Mouse (Mus musculus) MEL (cell line): ENCODE results near the gene Ext2. TPM values are rescaled to one million over a fixed set of nuclear protein-coding genes. Genes with fewer than 3 reads are reported as not detected.
A peak's percentile ranks its signal among the peaks of the same experiment; 100 is the strongest.

Source experiments
- DNase-seq: peaks from one replicate; pipeline ENCODE4 v3.0.0; 2011; ENCODE audit warnings: low read depth, low spot score
- H3K27ac ChIP-seq: 2 replicates; pipeline ENCODE4 v1.5.1; 2012; ENCODE audit warnings: low read depth, mild to moderate bottlenecking, control low read depth, low read length, moderate library complexity; ENCODE audit not compliant: control insufficient read depth
- H3K27me3 ChIP-seq, 2 experiments: fragments of 150-350 bp in 1 of 2; sonication (generic) in 1 of 2; 2 replicates each; pipeline ENCODE4 v1.6.1; 2012; ENCODE audit warnings: low read length in 2 of 2, mild to moderate bottlenecking in 2 of 2, improper control_type of control experiment in 1 of 2, moderate library complexity in 1 of 2; ENCODE audit not compliant: insufficient read depth in 2 of 2, control insufficient read depth in 1 of 2
- H3K36me3 ChIP-seq, 2 experiments: 2 replicates each; pipeline ENCODE4 v1.6.1; 2012 to 2014; ENCODE audit warnings: low read length in 2 of 2, improper control_type of control experiment in 1 of 2, inconsistent platforms in 1 of 2, mild to moderate bottlenecking in 1 of 2; ENCODE audit not compliant: insufficient read depth in 2 of 2, control insufficient read depth in 1 of 2
- H3K4me1 ChIP-seq, 2 experiments: fragments of 150-350 bp in 1 of 2; sonication (generic) in 1 of 2; 2 replicates each; pipeline ENCODE4 v1.6.1; 2012; ENCODE audit warnings: low read length in 2 of 2, improper control_type of control experiment in 1 of 2, mild to moderate bottlenecking in 1 of 2; ENCODE audit not compliant: insufficient read depth in 2 of 2, control insufficient read depth in 1 of 2
- H3K4me3 ChIP-seq, 2 experiments: fragments of 150-350 bp in 1 of 2; sonication (generic) in 1 of 2; 2 replicates each; pipeline ENCODE4 v1.5.1; 2012; ENCODE audit warnings: low read depth in 2 of 2, low read length in 2 of 2, mild to moderate bottlenecking in 2 of 2, moderate library complexity in 2 of 2, control low read depth in 1 of 2, improper control_type of control experiment in 1 of 2; ENCODE audit not compliant: control insufficient read depth in 1 of 2, insufficient read depth in 1 of 2
- H3K79me2 ChIP-seq: 2 replicates; pipeline ENCODE4 v1.6.1; 2012; ENCODE audit warnings: mild to moderate bottlenecking, low read length, moderate library complexity; ENCODE audit not compliant: control insufficient read depth, poor library complexity, insufficient read depth
- H3K9ac ChIP-seq: 2 replicates; pipeline ENCODE4 v1.6.1; 2012; ENCODE audit warnings: low read depth, mild to moderate bottlenecking, control low read depth, low read length, moderate library complexity; ENCODE audit not compliant: control insufficient read depth, poor library complexity, severe bottlenecking
- H3K9me3 ChIP-seq: fragments of 150-350 bp; sonication (generic); replicated peaks from 2 replicates; pipeline ENCODE4 v1.6.1; 2012; ENCODE audit warnings: mild to moderate bottlenecking, low read length, improper control_type of control experiment, moderate library complexity; ENCODE audit not compliant: insufficient read depth
- BHLHE40 ChIP-seq: IDR thresholded peaks from 2 replicates; pipeline ENCODE4 v1.6.1; 2012; ENCODE audit warnings: low read depth, mild to moderate bottlenecking, inconsistent platforms, low read length, improper control_type of control experiment, borderline replicate concordance
- CHD1 ChIP-seq: IDR thresholded peaks from 2 replicates; pipeline ENCODE4 v1.6.1; 2012; ENCODE audit warnings: low read depth, mild to moderate bottlenecking, inconsistent platforms, low read length, improper control_type of control experiment
- CTCF ChIP-seq, 3 experiments: IDR thresholded peaks in 2 of 3; conservative IDR thresholded peaks in 1 of 3; 2 replicates each; pipeline ENCODE4 v1.5.1; 2011 to 2012; ENCODE audit warnings: low read length in 3 of 3, low read depth in 2 of 3, mild to moderate bottlenecking in 2 of 3, improper control_type of control experiment in 1 of 3, inconsistent platforms in 1 of 3, mixed read lengths in 1 of 3, moderate library complexity in 1 of 3; ENCODE audit not compliant: control insufficient read depth in 1 of 3, insufficient read depth in 1 of 3, poor library complexity in 1 of 3, severe bottlenecking in 1 of 3
- E2F4 ChIP-seq: IDR thresholded peaks from 2 replicates; pipeline ENCODE4 v1.6.1; 2011; ENCODE audit warnings: low read depth, low read length, improper control_type of control experiment, borderline replicate concordance
- ELF1 ChIP-seq: IDR thresholded peaks from 2 replicates; pipeline ENCODE4 v1.6.1; 2014; ENCODE audit warnings: low read depth, mild to moderate bottlenecking, inconsistent platforms, low read length, improper control_type of control experiment, moderate library complexity
- EP300 ChIP-seq, 2 experiments: IDR thresholded peaks; 2 replicates each; pipeline ENCODE4 v1.6.1; 2011; ENCODE audit warnings: improper control_type of control experiment in 2 of 2, low read length in 2 of 2, low read depth in 1 of 2, mild to moderate bottlenecking in 1 of 2
- GABPA ChIP-seq: IDR thresholded peaks from 2 replicates; pipeline ENCODE4 v1.6.1; 2012; ENCODE audit warnings: low read depth, mild to moderate bottlenecking, inconsistent platforms, low read length, improper control_type of control experiment, moderate library complexity
- GATA1 ChIP-seq: IDR thresholded peaks from 2 replicates; pipeline ENCODE4 v1.6.1; 2011; ENCODE audit warnings: low read depth, low read length, improper control_type of control experiment
- HCFC1 ChIP-seq: IDR thresholded peaks from 2 replicates; pipeline ENCODE4 v1.6.1; 2012; ENCODE audit warnings: low read depth, mild to moderate bottlenecking, inconsistent platforms, low read length, improper control_type of control experiment, moderate library complexity
- KAT2A ChIP-seq: conservative IDR thresholded peaks from 2 replicates; pipeline ENCODE4 v1.6.1; 2012; ENCODE audit warnings: low read depth, low read length, improper control_type of control experiment, inconsistent platforms
- MAX ChIP-seq: IDR thresholded peaks from 2 replicates; pipeline ENCODE4 v1.6.1; 2011; ENCODE audit warnings: low read length, improper control_type of control experiment
- MXI1 ChIP-seq: IDR thresholded peaks from 2 replicates; pipeline ENCODE4 v1.6.1; 2011; ENCODE audit warnings: mild to moderate bottlenecking, low read depth, low read length, improper control_type of control experiment
- MYC ChIP-seq: IDR thresholded peaks from 2 replicates; pipeline ENCODE4 v1.6.1; 2011; ENCODE audit warnings: low read depth, mild to moderate bottlenecking, low read length, improper control_type of control experiment, moderate library complexity
- NELFE ChIP-seq: IDR thresholded peaks from 2 replicates; pipeline ENCODE4 v1.6.1; 2011; ENCODE audit warnings: low read depth, low read length, improper control_type of control experiment
- POLR2AphosphoS2 ChIP-seq: IDR thresholded peaks from 2 replicates; pipeline ENCODE4 v1.6.1; 2011; ENCODE audit warnings: low read length, improper control_type of control experiment
- POLR2AphosphoS5 ChIP-seq: IDR thresholded peaks from 2 replicates; pipeline ENCODE4 v1.6.1; 2012; ENCODE audit warnings: low read depth, borderline replicate concordance, mild to moderate bottlenecking, inconsistent platforms, low read length, moderate library complexity, mixed read lengths
- RCOR1 ChIP-seq: IDR thresholded peaks from 2 replicates; pipeline ENCODE4 v1.6.1; 2012; ENCODE audit warnings: low read depth, mild to moderate bottlenecking, inconsistent platforms, low read length, improper control_type of control experiment
- SMC3 ChIP-seq: IDR thresholded peaks from 2 replicates; pipeline ENCODE4 v1.6.1; 2011; ENCODE audit warnings: low read depth, low read length, improper control_type of control experiment
- TAL1 ChIP-seq: IDR thresholded peaks from 2 replicates; pipeline ENCODE4 v1.6.1; 2012; ENCODE audit warnings: mild to moderate bottlenecking, inconsistent platforms, low read length, moderate library complexity, mixed read lengths
- TBP ChIP-seq: IDR thresholded peaks from 2 replicates; pipeline ENCODE4 v1.8.0; 2011; ENCODE audit warnings: low read depth, low read length, improper control_type of control experiment
- TCF12 ChIP-seq: IDR thresholded peaks from 2 replicates; pipeline ENCODE4 v1.6.1; 2014; ENCODE audit warnings: low read depth, mild to moderate bottlenecking, inconsistent platforms, low read length, improper control_type of control experiment, moderate library complexity
- UBTF ChIP-seq: IDR thresholded peaks from 2 replicates; pipeline ENCODE4 v1.6.1; 2012; ENCODE audit warnings: low read depth, mild to moderate bottlenecking, inconsistent platforms, low read length, improper control_type of control experiment, moderate library complexity, borderline replicate concordance; ENCODE audit not compliant: insufficient read depth
- ZC3H11A ChIP-seq: IDR thresholded peaks from 2 replicates; pipeline ENCODE4 v1.6.1; 2012; ENCODE audit warnings: low read depth, mild to moderate bottlenecking, inconsistent platforms, low read length, improper control_type of control experiment
- ZKSCAN1 ChIP-seq: IDR thresholded peaks from 2 replicates; pipeline ENCODE4 v1.6.1; 2012; ENCODE audit warnings: low read depth, mild to moderate bottlenecking, inconsistent platforms, low read length, improper control_type of control experiment, moderate library complexity
- polyA plus RNA-seq, 2 experiments: library from polyadenylated mRNA; stranded (reverse) in 1 of 2; unstranded in 1 of 2; fragments of >175 nt in 1 of 2; fragments of >200 nt in 1 of 2; gene quantifications; 2 replicates each; pipeline versions ENCODE4 v1.2.1 to v1.2.4; 2012; ENCODE audit warnings: low replicate concordance in 2 of 2, low read depth in 1 of 2; ENCODE audit not compliant: insufficient read length in 2 of 2, insufficient read depth in 1 of 2, missing spikeins in 1 of 2
- total RNA-seq: library from RNA; depleted of rRNA; stranded (reverse); fragments of 300-350 nt; gene quantifications from 2 replicates; pipeline ENCODE4 v1.2.3, GENCODE M21; 2012

The Ext2 gene
- total and polyA plus RNA-seq, 3 experiments = 33.7 to 66.8 TPM; not detected in 1

DNA sequence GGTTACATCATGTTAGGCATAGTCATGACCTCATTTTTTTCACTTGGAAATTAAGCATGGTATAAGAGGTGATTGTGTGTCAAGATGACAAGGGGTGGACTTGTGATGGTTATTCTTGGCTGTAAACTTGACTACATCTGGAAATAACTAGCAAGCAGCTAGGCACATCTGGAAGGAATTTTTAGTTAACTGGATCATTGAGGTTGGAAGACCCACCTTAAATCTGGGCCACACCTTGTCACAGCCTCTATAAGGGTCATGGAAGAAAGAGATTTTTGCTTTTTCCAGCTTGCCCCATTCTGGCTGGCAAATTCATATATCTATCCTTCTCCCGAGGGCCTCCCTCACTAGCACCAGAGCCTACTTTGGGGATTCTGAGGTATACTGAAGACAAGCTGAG lies 28.9 kb upstream of the Ext2 start:
- no peak overlapping the region for H3K27ac ChIP-seq
- H3K4me1 ChIP-seq = peaks cover 0 to 4% of the 10 kb centered on the region in 2 experiments; a peak in 1 of 4 replicates
- no peaks in the 10 kb centered on the region for H3K9me3 ChIP-seq
- no peaks in the 10 kb centered on the region for H3K36me3 ChIP-seq
- DNase-seq = no peak
- H3K79me2 ChIP-seq = no peaks in the 10 kb centered on the region
- TF ChIP-seq SMC3 = no peak
- H3K9ac ChIP-seq = no peak overlapping the region
- H3K27me3 ChIP-seq = no peaks in the 10 kb centered on the region; a peak in 2 of 4 replicates
- no peak overlapping the region for H3K4me3 ChIP-seq

DNA sequence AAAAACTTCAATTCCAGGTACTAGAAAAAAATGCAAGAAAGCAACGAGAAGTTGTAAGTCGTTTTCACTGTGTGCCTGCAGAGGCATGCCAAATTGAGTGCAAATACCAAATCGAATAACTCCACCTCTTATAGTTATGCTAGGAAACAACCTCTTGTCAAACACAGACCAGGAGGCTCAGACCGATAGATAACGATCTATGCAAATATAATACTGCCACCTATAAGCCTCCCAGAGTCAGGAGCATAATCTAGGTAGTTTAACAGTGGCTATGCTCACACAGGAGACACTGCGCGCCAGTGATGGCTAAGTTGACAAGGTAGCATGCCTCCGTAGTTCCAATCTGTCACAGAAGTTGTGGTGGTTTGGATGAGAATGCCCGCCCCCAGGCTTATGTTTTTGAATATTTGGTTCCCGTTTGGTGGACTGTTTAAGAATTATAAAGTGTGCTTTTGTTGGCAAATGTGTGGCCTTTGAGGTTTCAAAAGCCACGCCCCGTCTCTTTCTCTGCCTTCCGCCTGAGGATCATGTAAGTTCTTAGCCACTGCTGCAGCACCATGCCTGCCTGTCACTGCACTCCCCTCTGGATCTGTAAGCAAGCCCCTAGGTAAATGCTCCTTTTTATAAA lies 28.1 kb upstream of the Ext2 start:
- Histone ChIP-seq H3K36me3 (no peaks in the 10 kb centered on the region), H3K9me3 (no peaks in the 10 kb centered on the region), H3K79me2 (no peaks in the 10 kb centered on the region), H3K4me3 (peak overlapping the region; percentile 62 to 77), H3K4me1 (peaks cover 0 to 4% of the 10 kb centered on the region in 2 experiments; a peak in 1 of 4 replicates), H3K27me3 (no peaks in the 10 kb centered on the region; a peak in 2 of 4 replicates), H3K9ac (no peak overlapping the region), H3K27ac (no peak overlapping the region)
- peak; percentile 81 for DNase-seq
- TF ChIP-seq GATA1 (peak; percentile 62), TBP (no peak)

GRCm38 (mm10) chr2:93849505-93850089 lies 27.2 kb upstream of the Ext2 start, which contains the start of gene Accs:
TSS of gene Accs (minus strand) at chr2:93849943.
- peaks cover 0 to 4% of the 10 kb centered on the region in 2 experiments; a peak in 1 of 4 replicates for H3K4me1 ChIP-seq
- peak; percentile 90 for DNase-seq
- peak within 1 kb of the TSS; percentile 62 to 77 for H3K4me3 ChIP-seq
- peak within 1 kb of the TSS; percentile 11; the same call in 1 of the 2 replicates for H3K27ac ChIP-seq
- H3K79me2 ChIP-seq = no peaks in the 10 kb centered on the region
- H3K9me3 ChIP-seq = no peaks in the 10 kb centered on the region
- H3K27me3 ChIP-seq = no peaks in the 10 kb centered on the region; a peak in 2 of 4 replicates
- H3K36me3 ChIP-seq = no peaks in the 10 kb centered on the region
- H3K9ac ChIP-seq = peak within 1 kb of the TSS; percentile 67
- no peak for TF ChIP-seq TCF12
- no peak for TF ChIP-seq MXI1
- TF ChIP-seq CHD1 = no peak
- TF ChIP-seq GATA1 = no peak
- no peak for TF ChIP-seq SMC3
- TF ChIP-seq EP300 (IDR thresholded peaks at IDR 0.05; ENCODE audit: low read depth in 1 of 2, low read length in 2 of 2) = no peak; a peak in 1 of 4 replicates
- TF ChIP-seq TBP = no peak
- no peak for TF ChIP-seq TAL1
- no peak for TF ChIP-seq MYC
- no peak for TF ChIP-seq E2F4
- TF ChIP-seq ELF1 = peak; percentile 78
- TF ChIP-seq UBTF = no peak
- TF ChIP-seq BHLHE40 = no peak
- TF ChIP-seq POLR2AphosphoS5 = no peak
- TF ChIP-seq ZKSCAN1 = no peak
- TF ChIP-seq NELFE = peak; percentile 30; the same call in 1 of the 2 replicates
- no peak for TF ChIP-seq GABPA
- TF ChIP-seq MAX = 0 out of 2 replicates have a peak, but pooled peaks have one; percentile 16
- TF ChIP-seq CTCF (IDR thresholded peaks at IDR 0.05 in 2 of 3, conservative IDR thresholded peaks at IDR 0.05 in 1 of 3; ENCODE audit: control insufficient read depth in 1 of 3, insufficient read depth in 1 of 3, low read depth in 2 of 3, low read length in 3 of 3, poor library complexity in 1 of 3, severe bottlenecking in 1 of 3) = peak in 2 of 3 experiments; percentile 31 to 50; a peak in 4 of 6 replicates
- no peak for TF ChIP-seq ZC3H11A
- no peak for TF ChIP-seq POLR2AphosphoS2
- TF ChIP-seq KAT2A = no peak
- TF ChIP-seq RCOR1 = no peak
- TF ChIP-seq HCFC1 = no peak; the same call in 1 of the 2 replicates
